In the genomic region with DNA sequence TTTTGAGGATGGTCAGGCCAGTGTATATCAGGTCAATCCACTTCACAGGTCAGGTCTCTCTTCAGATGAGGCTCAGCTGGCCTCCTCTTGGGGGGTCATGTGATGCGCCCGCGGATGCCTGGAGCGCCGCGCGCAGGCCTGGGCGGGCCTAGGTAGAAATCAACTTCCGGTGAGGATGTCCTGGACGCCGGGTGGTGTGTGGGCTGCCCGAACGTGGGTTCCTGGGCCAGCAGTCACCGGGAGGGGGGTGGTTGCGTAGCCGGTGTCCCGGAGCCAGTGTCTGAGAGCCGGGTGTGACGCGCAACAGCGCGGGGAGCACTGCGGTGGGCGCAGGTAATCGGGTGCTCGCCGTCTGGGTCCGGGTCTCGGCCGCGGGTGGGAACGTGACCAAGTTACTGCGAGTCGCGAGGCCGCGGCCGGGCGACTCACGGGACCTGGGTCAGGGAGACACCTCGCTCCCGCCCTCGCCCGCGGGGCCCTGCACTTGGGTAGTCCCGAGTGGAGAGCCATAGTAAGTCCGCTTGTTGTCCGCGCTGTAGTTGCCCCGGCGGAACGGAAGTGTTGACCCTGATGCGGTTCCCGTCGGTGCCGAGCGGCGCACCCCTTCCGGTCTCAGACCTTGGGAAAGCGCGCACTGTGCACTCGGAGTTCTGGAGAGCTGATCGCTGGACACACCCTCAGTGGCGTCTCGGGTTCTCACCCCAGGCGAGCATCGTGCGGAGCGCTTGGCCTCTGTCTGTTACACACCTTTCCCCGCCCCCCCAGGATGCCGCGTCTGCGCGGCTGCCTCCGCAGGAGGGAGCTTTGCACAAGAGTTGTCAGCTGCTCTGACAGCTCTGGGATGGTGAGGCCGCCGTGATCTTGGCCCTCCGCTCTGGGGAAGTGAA, we compare ENCODE assay signal across 8 mouse cellular contexts. TPM values are rescaled to one million over a fixed set of nuclear protein-coding genes. Genes with fewer than 3 reads are reported as not detected.
A peak's percentile ranks its signal among the peaks of the same experiment; 100 is the strongest.
DNase-seq lines count a peak whose midpoint lies in the region; ATAC-seq lines count a peak whose summit lies in the region.

A gene (plus strand): TSS at position 102 of the 887 bp plus-strand sequence.

- DNase-seq in adipocyte (ENCODE audit: low spot score), result peak; percentile 96
- peak; percentile 95 for DNase-seq in embryo, embryonic 10 days (ENCODE audit: low spot score)
- peak; percentile 92 for DNase-seq in gastrocnemius, postnatal 10 days
- DNase-seq in induced T-regulatory cell, adult 2 months (ENCODE audit: low read depth), result peak; percentile 89
- peak; percentile 73 to 91 for DNase-seq in left cerebral cortex, adult 9 months (ENCODE audit: low spot score in 2 of 2)
- peak; percentile 88 for DNase-seq in right cerebral cortex, postnatal 14 days
- DNase-seq in urinary bladder, postnatal 36 days (ENCODE audit: low spot score in 2 of 2), result peak; percentile 91

- ATAC-seq in megakaryocyte progenitor cell, adult 5-6 weeks (replicated peaks; ENCODE audit: poor library complexity), result peak; percentile 91

RNA-seq across cellular contexts. Expression of the gene that starts here (rescaled TPM):
- total RNA-seq in gastrocnemius, postnatal 10 days (2021), result 10 to 100 TPM; 53.6 to 55.4 TPM
- total RNA-seq in megakaryocyte progenitor cell, adult 5-6 weeks (2015), result 4.1 and 4.6 TPM in 2 replicates
- 26.6 and 29.4 TPM in 2 replicates for total RNA-seq in megakaryocyte progenitor cell, adult 5-6 weeks (2017)

Comparison
In these comparisons a context has a peak if more than half of its experiments do, and no peak if none do; other contexts are left out.
1. Peak in every context shown above with its lines: DNase-seq and ATAC-seq.